Mouse (Mus musculus): ENCODE measurements around the gene Vmac. TPM values are rescaled to one million over a fixed set of nuclear protein-coding genes. Genes with fewer than 3 reads are reported as not detected.

Vmac gene
- polyA plus RNA-seq (2015; fragmentation: Nextera tagmentation; extraction: Ambion mirVana): 16.6 and 18.3 TPM in 2 replicates

GRCm38 (mm10) chr17:56717363-56718058 lies at the start of gene Vmac, which contains the start of gene Ndufa11:
Vmac (minus strand) TSS chr17:56718022.
Ndufa11 (plus strand) TSS chr17:56717767.

GRCm38 (mm10) chr17:56764474-56765354 lies 46.9 kb upstream of the Vmac start, which contains the start of gene Dus3l:
Dus3l (plus strand) TSS chr17:56764757.

GRCm38 (mm10) chr17:56757416-56758123 lies 39.7 kb upstream of the Vmac start, which contains the start of gene Nrtn:
Nrtn (minus strand) TSS chr17:56757530.

DNA sequence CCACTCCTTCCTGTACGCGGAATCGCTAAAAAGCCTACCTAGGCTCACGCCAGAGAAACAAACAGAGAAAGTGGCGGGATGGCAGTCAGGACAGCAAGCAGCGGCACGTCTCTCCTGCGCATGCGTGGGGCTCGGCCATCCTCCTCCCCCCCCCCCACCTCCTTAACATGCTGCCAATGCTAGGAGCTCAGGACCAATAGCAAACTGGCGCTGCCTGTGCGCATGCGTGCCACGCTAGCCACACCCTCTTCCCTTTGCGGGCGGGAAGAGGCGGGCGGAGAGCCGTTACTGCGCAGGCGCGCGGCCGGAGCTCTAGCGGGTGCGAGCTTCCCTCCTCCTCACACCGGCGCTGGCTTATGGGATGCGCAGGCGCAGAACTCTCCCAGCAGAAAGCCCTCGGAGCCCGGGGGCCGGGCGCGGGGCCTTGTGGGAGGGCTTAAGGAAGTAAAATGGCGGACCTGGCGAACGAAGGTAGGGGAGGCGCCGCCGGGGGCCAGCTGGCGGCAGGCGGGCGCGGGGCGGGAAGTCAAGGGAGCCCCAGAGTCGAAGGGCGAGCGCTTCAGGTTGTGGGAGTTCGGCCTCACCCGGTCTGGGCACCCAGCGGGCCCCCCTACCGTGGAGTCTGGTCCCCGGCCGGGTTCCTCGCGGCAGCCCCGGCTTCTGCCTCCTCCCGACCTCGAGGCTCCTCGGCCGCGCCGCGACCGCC lies 44.7 kb downstream of the Vmac start, which contains the start of gene Ranbp3:
TSS of gene Ranbp3 (plus strand) at position 354 of the 706 bp plus-strand sequence.

Other genes with a start within 250 kb of the Vmac start
- gene Ptprs, start 241.5 kb downstream of the Vmac start, polyA plus RNA-seq (2015; fragmentation: Nextera tagmentation; extraction: Ambion mirVana): 37.4 and 42.8 TPM in 2 replicates
- gene Znrf4, start 205.6 kb downstream of the Vmac start, polyA plus RNA-seq (2015; fragmentation: Nextera tagmentation; extraction: Ambion mirVana): not detected in 2 replicates
- gene Gm20219, start 163.6 kb downstream of the Vmac start, polyA plus RNA-seq (2015; fragmentation: Nextera tagmentation; extraction: Ambion mirVana): 9.6 and 11.7 TPM in 2 replicates
- gene Safb2, start 133.4 kb downstream of the Vmac start, polyA plus RNA-seq (2015; fragmentation: Nextera tagmentation; extraction: Ambion mirVana): 28.1 and 30.2 TPM in 2 replicates
- 33.7 and 43.2 TPM in 2 replicates for gene Safb, start 133.2 kb downstream of the Vmac start, polyA plus RNA-seq (2015; fragmentation: Nextera tagmentation; extraction: Ambion mirVana)
- 232 and 244 TPM in 2 replicates for gene 2410015M20Rik, start 108.3 kb downstream of the Vmac start, polyA plus RNA-seq (2015; fragmentation: Nextera tagmentation; extraction: Ambion mirVana)
- gene Rpl36, start 104.6 kb downstream of the Vmac start, polyA plus RNA-seq (2015; fragmentation: Nextera tagmentation; extraction: Ambion mirVana): 1,651 and 1,836 TPM in 2 replicates
- 28.0 and 29.6 TPM in 2 replicates for gene Lonp1, start 91.1 kb downstream of the Vmac start, polyA plus RNA-seq (2015; fragmentation: Nextera tagmentation; extraction: Ambion mirVana)
- gene Catsperd, start 89.9 kb downstream of the Vmac start, polyA plus RNA-seq (2015; fragmentation: Nextera tagmentation; extraction: Ambion mirVana): 4.6 TPM in 2 replicates
- gene Ranbp3, start 44.7 kb downstream of the Vmac start, polyA plus RNA-seq (2015; fragmentation: Nextera tagmentation; extraction: Ambion mirVana): 45.2 and 45.5 TPM in 2 replicates
- 524 and 561 TPM in 2 replicates for gene Ndufa11, start 255 bp downstream of the Vmac start, polyA plus RNA-seq (2015; fragmentation: Nextera tagmentation; extraction: Ambion mirVana)
- 13.4 and 14.0 TPM in 2 replicates for gene Nrtn, start 39.5 kb upstream of the Vmac start, polyA plus RNA-seq (2015; fragmentation: Nextera tagmentation; extraction: Ambion mirVana)
- 19.8 and 24.6 TPM in 2 replicates for gene Dus3l, start 46.7 kb upstream of the Vmac start, polyA plus RNA-seq (2015; fragmentation: Nextera tagmentation; extraction: Ambion mirVana)
- 0.19 and 0.31 TPM in 2 replicates for gene Prr22, start 52.2 kb upstream of the Vmac start, polyA plus RNA-seq (2015; fragmentation: Nextera tagmentation; extraction: Ambion mirVana)
- gene Rfx2, start 113.0 kb upstream of the Vmac start, polyA plus RNA-seq (2015; fragmentation: Nextera tagmentation; extraction: Ambion mirVana): 3.7 and 4.2 TPM in 2 replicates
- gene Acsbg2, start 156.4 kb upstream of the Vmac start, polyA plus RNA-seq (2015; fragmentation: Nextera tagmentation; extraction: Ambion mirVana): not detected in 2 replicates
- gene 1700061G19Rik, start 157.5 kb upstream of the Vmac start, polyA plus RNA-seq (2015; fragmentation: Nextera tagmentation; extraction: Ambion mirVana): 10.6 and 11.7 TPM in 2 replicates
- 15.8 and 18.0 TPM in 2 replicates for gene Mllt1, start 217.4 kb upstream of the Vmac start, polyA plus RNA-seq (2015; fragmentation: Nextera tagmentation; extraction: Ambion mirVana)

All from urinary bladder, postnatal 0 days (tissue).